Mouse (Mus musculus): ENCODE measurements around the gene Sgms2. TPM values are rescaled to one million over a fixed set of nuclear protein-coding genes. Genes with fewer than 3 reads are reported as not detected.

The Sgms2 gene
- polyA plus RNA-seq, 1 experiment from 2014 or later, result 1.9 TPM

DNA sequence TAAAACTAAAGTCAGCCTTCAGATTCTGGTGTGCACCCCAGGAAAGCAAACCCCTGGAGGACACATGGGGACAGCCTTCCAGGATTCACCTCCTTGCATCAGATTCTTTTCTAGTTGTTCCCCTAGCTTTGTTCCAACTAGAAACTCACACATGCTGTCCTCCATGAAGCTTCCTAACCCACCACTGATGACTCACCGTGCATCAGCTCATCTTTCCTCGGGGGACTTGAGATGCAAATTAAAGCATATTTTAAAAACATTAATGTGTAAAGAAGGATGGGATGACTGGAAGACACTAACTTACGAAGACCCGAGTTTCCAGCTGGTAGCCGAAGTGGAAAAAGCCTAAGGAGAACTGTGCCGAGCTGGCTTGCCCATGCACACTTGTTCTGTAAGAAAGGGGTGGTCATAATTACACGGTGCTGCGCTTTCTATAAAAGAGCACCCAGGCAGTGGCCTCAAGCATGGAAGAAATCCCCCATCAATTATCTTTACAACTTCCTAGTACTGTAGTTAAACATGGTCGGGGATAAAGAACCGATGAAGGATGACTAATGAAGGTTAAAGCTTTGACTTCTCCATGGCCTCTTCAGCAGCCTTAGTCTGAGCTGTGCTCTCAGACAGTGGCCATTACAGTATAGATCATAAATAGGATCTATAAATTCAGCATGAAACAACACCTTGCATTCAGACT is 10.6 kb upstream of the Sgms2 start:
- WGBS, result 50% methylated on average over 10 of the region's 10 CpGs
- no peak for ATAC-seq (ENCODE audit: low FRiP score)
- Histone ChIP-seq H3K4me1 (0 out of 2 replicates have a peak, but pooled peaks cover 3% of the 10 kb centered on the region), H3K27ac (no peak overlapping the region), H3K36me3 (no peaks in the 10 kb centered on the region), H3K9me3 (replicated peaks) (no peaks in the 10 kb centered on the region), H3K27me3 (peaks cover 40% of the 10 kb centered on the region), H3K9ac (no peak overlapping the region), H3K4me2 (replicated peaks) (no peak overlapping the region), H3K4me3 (no peak overlapping the region)

DNA sequence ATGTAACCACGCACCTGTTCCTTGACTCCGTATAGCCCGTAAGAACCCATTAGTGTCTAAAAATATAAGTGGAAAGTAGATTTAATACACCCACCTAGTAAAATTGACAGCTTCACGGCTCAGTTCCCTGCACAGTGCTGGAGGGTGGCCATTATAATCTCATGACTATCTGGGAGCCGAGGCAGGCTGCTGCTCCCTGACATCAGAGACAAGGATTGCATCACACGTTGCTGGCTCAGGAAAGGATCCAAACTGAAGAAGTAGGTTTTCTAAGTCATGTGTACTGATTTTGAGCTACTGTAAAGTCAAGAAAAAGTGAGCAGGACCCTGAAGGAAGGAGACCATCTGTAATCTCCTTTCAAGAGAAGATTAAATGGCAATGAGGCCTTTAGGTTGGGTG is 8.4 kb upstream of the Sgms2 start:
- H3K27me3 ChIP-seq, result peaks cover 40% of the 10 kb centered on the region
- no peak overlapping the region for H3K4me2 ChIP-seq (replicated peaks)
- no peaks in the 10 kb centered on the region for H3K36me3 ChIP-seq
- H3K9me3 ChIP-seq (replicated peaks), result no peaks in the 10 kb centered on the region
- 82% methylated on average over 6 of the region's 6 CpGs for WGBS
- H3K4me3 ChIP-seq, result no peak overlapping the region
- ATAC-seq (ENCODE audit: low FRiP score), result no peak
- H3K4me1 ChIP-seq, result peaks cover 3% of the 10 kb centered on the region; the same call in 1 of the 2 replicates
- H3K9ac ChIP-seq, result no peak overlapping the region
- H3K27ac ChIP-seq, result no peak overlapping the region

DNA sequence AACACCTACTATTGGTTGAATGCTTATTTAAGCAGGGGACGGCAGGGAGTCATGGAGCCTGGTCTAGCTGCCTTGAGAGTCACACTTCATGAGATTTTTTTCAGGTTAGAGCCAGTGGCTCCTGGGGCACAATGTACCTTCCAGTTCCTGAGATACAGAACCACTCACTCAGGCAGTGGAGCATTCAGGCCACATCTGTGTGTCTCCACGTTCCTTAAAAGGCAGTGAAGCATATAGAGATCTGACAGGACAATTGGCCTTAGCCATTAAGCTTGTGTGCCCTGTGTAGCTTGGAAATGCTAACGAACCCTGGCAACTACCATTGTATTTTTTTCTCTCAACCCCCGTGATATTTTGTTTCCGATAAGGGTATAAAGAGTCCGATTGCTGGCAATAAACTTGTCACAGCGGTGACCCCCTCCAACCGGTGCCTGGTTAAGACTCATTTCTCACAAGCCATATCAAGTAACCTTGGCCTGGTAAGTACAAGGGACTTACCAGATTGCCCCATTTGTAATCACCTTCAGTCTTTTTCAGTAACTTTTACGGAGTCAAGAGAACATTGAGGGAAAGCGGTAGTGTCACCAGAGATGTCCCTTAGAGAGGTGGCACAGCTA is 5.4 kb upstream of the Sgms2 start:
- Histone ChIP-seq H3K36me3 (no peaks in the 10 kb centered on the region), H3K4me3 (no peak overlapping the region), H3K4me1 (no peaks in the 10 kb centered on the region; the same call in 1 of the 2 replicates), H3K4me2 (replicated peaks) (no peak overlapping the region), H3K9ac (no peak overlapping the region), H3K27me3 (peaks cover 52% of the 10 kb centered on the region), H3K27ac (no peak overlapping the region), H3K9me3 (replicated peaks) (no peaks in the 10 kb centered on the region)
- no peak for ATAC-seq (ENCODE audit: low FRiP score)
- 52% methylated on average over 10 of the region's 10 CpGs for WGBS

DNA sequence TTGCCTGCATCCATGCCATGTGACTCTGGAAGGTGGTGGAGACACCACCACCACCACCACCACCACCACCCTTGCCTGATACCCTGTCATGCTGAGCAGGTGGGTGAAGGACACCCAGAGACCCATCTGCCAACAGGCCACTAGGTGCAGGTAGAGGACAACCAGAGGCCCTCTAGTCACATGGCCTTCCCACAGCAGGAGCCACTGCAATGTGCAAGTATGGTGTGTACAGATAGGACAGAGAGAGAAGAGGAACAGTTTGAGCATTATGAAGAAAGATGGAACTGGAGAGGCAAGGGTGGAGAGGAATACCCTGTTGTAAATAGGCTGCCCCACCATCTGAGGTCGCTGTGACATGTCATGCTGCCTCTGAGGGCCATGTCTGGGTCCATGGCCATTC is 3.9 kb upstream of the Sgms2 start:
- no peak overlapping the region for H3K9ac ChIP-seq
- peaks cover 54% of the 10 kb centered on the region for H3K27me3 ChIP-seq
- ATAC-seq (ENCODE audit: low FRiP score), result no peak
- WGBS, result 74% methylated on average over 1 of the region's 1 CpGs
- H3K4me2 ChIP-seq (replicated peaks), result no peak overlapping the region
- peaks cover 5% of the 10 kb centered on the region for H3K4me1 ChIP-seq
- H3K36me3 ChIP-seq, result no peaks in the 10 kb centered on the region
- H3K9me3 ChIP-seq (replicated peaks), result no peaks in the 10 kb centered on the region
- no peak overlapping the region for H3K4me3 ChIP-seq
- H3K27ac ChIP-seq, result no peak overlapping the region

DNA sequence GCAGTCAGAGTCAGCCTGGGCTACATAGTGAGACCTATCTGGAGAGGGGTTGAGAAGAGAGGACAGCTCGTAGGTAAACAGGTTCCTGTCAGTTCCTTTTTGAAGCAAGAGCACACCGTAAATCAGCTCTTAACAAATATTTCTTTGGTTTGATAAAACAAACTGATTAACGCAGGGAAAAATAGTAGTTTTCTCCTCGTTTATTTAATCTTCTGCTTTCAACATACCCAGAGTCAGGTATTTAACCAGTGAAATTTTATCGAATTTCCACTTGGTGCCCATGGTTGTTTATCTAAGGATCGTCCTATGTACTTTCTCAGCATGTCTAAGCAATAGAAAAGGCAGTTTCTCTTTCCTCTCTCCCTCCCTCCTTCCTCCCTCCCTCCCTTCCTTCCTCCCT is 2.0 kb upstream of the Sgms2 start:
- Histone ChIP-seq H3K27ac (no peak overlapping the region), H3K9ac (no peak overlapping the region), H3K4me3 (no peak overlapping the region), H3K4me1 (peaks cover 5% of the 10 kb centered on the region), H3K36me3 (no peaks in the 10 kb centered on the region), H3K27me3 (peaks cover 64% of the 10 kb centered on the region), H3K4me2 (replicated peaks) (no peak overlapping the region), H3K9me3 (replicated peaks) (no peaks in the 10 kb centered on the region)
- WGBS, result 65% methylated on average over 6 of the region's 6 CpGs
- ATAC-seq (ENCODE audit: low FRiP score), result no peak

DNA sequence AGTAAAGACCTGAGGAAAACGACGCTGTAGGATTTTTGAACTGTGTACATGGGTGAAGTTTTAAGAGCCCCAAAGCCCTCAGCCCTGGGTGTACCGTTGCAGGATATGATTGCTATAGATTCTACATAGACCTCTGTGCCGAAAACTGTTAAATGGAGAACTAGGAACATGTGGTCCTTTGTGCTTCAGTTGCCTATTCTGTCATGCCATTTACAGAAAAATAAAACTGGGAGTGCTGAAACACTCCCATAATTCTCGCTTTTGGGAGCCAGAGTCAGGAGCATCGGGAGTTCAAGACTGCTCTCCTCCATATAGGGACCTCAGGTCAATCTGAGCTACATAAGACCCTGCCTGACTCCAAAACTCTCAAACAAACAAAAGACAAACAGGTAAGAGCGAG is 769 bp upstream of the Sgms2 start:
- no peak for ATAC-seq (ENCODE audit: low FRiP score)
- no peak overlapping the region for H3K27ac ChIP-seq
- H3K27me3 ChIP-seq, result peaks cover 73% of the 10 kb centered on the region
- no peaks in the 10 kb centered on the region for H3K36me3 ChIP-seq
- H3K4me2 ChIP-seq (replicated peaks), result no peak overlapping the region
- no peak overlapping the region for H3K9ac ChIP-seq
- H3K4me1 ChIP-seq, result peaks cover 5% of the 10 kb centered on the region
- H3K9me3 ChIP-seq (replicated peaks), result no peaks in the 10 kb centered on the region
- 88% methylated on average over 7 of the region's 7 CpGs for WGBS
- no peak overlapping the region for H3K4me3 ChIP-seq

DNA sequence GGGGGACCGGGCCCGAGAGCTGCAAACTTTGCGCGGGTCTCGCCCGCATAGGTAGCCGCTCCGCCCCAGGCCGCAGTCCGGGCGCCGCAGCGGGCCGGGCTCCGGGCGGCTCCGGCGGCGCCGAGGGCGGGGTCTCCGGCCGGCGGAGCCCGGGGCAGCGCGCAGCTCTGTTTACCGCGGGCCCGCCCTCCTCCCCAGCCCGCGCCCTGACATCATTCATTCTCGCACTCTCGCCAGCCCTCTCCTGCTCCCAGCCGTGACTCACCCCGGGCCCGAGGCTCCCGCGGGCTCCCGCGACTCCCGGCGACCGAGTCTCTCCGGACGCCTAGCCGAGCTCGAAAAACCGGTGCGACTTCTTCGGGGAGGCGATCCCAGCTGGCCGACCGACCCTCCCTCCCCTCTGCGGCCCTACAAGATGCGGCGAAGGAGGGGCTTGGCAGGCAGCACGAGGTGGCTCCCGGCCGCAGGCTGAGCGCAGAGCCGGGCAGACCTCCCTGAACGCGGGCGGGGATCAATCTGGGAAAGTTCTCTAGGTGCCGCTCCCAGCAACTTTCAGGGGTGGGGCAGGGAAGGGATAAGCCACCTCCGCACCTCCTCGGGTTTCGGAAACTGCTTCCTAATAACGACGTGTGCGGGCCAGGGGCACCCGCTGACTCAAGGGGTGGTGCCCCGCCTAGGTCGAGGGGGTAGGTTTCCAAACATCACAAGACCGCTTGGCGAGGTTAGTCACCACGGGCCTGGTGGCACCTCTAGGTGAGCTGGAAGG is 885 bp downstream of the Sgms2 start:
- Histone ChIP-seq H3K4me3 (peak overlapping the region; percentile 75), H3K9ac (peak overlapping the region; percentile 76), H3K9me3 (replicated peaks) (no peaks in the 10 kb centered on the region), H3K4me2 (replicated peaks) (peak overlapping the region; percentile 99), H3K4me1 (peaks cover 5% of the 10 kb centered on the region), H3K27me3 (peaks cover 70% of the 10 kb centered on the region), H3K36me3 (no peaks in the 10 kb centered on the region), H3K27ac (no peak overlapping the region)
- under 1% methylated on average over 74 of the region's 78 CpGs for WGBS
- ATAC-seq (ENCODE audit: low FRiP score), result peak; percentile 93

DNA sequence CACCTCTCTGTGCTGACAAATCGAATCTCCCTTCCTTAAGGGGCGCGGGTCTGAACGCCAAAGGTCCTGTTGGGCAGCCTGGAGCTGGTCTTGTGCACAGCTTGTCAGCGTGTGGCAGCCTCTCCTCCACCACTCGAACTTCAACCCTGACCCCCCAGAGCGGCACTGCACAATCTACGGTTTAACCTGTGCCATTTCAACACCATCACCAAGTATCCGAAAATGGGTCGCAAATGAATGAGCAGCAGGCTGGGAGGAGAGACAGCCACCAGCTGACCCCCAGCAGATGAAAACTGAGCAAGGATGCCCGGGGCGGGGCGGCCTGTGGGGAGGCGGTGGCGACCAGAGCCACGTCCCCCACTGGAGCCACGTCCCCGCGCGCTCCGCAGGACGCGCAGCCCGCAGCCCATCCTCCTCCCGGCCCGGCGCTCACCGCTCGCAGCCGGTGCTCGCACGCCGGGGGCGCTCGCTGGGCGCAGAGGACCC is 1.5 kb downstream of the Sgms2 start:
- no peaks in the 10 kb centered on the region for H3K36me3 ChIP-seq
- H3K4me3 ChIP-seq, result peak overlapping the region; percentile 75
- H3K4me2 ChIP-seq (replicated peaks), result peak overlapping the region; percentile 99
- 1% methylated on average over 36 of the region's 36 CpGs for WGBS
- peak overlapping the region; percentile 76 for H3K9ac ChIP-seq
- peak; percentile 86 for ATAC-seq (ENCODE audit: low FRiP score)
- peaks cover 5% of the 10 kb centered on the region for H3K4me1 ChIP-seq
- no peak overlapping the region for H3K27ac ChIP-seq
- no peaks in the 10 kb centered on the region for H3K9me3 ChIP-seq (replicated peaks)
- H3K27me3 ChIP-seq, result peaks cover 65% of the 10 kb centered on the region

DNA sequence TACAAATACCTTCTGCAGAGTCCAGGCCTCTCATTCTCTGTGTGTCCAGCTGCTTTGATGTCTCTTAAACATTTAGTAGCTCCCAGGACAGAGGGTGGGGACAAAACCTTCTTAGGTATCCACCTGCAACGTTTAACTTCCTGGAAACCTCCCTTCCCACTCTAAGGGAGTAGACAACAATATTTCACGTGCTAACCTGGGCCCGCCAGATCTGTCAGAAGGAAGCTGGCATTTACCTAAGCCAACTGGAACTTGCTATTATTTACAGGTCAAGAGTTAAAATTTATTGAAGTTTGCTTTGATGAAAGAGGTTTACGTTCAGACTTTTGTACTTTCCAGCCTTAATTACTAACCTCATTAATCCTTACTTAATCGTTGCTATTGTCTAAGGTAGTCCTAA is 2.2 kb downstream of the Sgms2 start:
- WGBS, result 33% methylated on average over 5 of the region's 5 CpGs
- Histone ChIP-seq H3K27me3 (peaks cover 61% of the 10 kb centered on the region), H3K27ac (no peak overlapping the region), H3K9me3 (replicated peaks) (no peaks in the 10 kb centered on the region), H3K36me3 (no peaks in the 10 kb centered on the region), H3K4me2 (replicated peaks) (peak overlapping the region; percentile 99; the same call in 1 of the 2 replicates), H3K4me1 (peaks cover 5% of the 10 kb centered on the region), H3K9ac (no peak overlapping the region), H3K4me3 (no peak overlapping the region)
- no peak for ATAC-seq (ENCODE audit: low FRiP score)

DNA sequence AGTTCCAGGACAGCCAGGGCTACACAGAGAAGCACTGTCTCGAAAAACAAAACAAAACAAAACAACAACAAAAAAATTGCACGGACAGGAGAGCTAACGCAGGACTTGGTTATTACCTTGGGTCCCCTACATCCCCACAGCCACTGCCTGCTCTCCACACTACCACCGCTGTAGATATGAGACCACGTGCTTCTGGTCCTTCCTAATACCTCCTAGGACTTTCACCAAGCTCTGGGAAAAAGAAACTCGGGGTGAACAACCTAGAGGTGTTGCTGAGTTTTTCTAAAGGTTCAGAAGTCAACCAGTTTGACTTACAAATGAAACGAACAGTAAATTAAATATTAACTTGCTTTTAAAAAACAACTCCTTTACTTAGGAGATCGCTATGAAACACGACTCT is 2.8 kb downstream of the Sgms2 start:
- 69% methylated on average over 9 of the region's 9 CpGs for WGBS
- Histone ChIP-seq H3K9ac (no peak overlapping the region), H3K27me3 (peaks cover 58% of the 10 kb centered on the region), H3K4me3 (no peak overlapping the region), H3K36me3 (no peaks in the 10 kb centered on the region), H3K27ac (no peak overlapping the region), H3K4me1 (peaks cover 5% of the 10 kb centered on the region), H3K4me2 (replicated peaks) (no peak overlapping the region), H3K9me3 (replicated peaks) (no peaks in the 10 kb centered on the region)
- no peak for ATAC-seq (ENCODE audit: low FRiP score)

DNA sequence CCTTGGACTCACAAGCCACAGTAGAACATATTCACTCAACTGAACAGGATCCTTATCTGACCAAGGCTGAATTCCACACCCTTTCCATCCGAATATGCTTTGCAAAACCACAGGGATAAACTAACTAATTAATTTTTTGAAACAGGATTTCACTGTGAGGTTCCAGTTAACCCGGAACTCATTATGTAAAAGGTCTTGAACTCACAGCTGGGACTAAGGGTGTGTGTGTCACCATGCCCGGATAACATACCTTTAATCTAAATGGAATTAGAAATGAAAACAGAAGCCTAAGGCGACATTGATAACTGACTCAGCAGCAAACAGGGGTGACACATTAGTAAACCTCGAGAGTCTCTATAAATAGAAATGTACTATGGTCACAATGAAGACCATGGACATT is 5.8 kb downstream of the Sgms2 start:
- no peaks in the 10 kb centered on the region for H3K36me3 ChIP-seq
- no peaks in the 10 kb centered on the region for H3K9me3 ChIP-seq (replicated peaks)
- H3K27me3 ChIP-seq, result peaks cover 31% of the 10 kb centered on the region
- H3K4me3 ChIP-seq, result no peak overlapping the region
- no peak overlapping the region for H3K4me2 ChIP-seq (replicated peaks)
- H3K27ac ChIP-seq, result no peak overlapping the region
- no peak overlapping the region for H3K9ac ChIP-seq
- whole genome bisulfite sequencing, result 66% methylated on average over 5 of the region's 5 CpGs
- H3K4me1 ChIP-seq, result peaks cover 5% of the 10 kb centered on the region
- no peak for ATAC-seq (ENCODE audit: low FRiP score)

DNA sequence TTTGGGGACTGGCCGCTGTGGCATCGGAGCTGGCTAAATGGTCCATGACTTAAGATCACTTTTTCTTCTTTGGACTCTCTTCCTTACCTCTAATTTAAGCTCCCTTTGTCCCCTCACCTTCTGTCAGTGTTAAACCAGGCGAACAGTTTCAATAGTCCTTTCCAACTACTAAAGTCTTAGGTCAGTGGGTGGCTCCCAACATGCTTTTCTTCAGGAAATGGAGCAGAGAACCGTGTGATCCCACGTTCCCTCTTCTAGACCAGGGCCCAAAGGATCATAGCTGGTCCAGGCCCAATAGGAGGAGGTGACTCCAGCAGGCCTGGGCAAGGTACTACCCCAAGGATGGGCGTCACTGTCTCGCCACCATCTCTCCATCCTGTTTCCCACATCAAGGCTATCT is 7.6 kb downstream of the Sgms2 start:
- no peak overlapping the region for H3K4me2 ChIP-seq (replicated peaks)
- WGBS, result 80% methylated on average over 7 of the region's 7 CpGs
- no peaks in the 10 kb centered on the region for H3K36me3 ChIP-seq
- no peaks in the 10 kb centered on the region for H3K9me3 ChIP-seq (replicated peaks)
- no peak overlapping the region for H3K27ac ChIP-seq
- H3K4me3 ChIP-seq, result no peak overlapping the region
- H3K27me3 ChIP-seq, result peaks cover 16% of the 10 kb centered on the region
- H3K9ac ChIP-seq, result no peak overlapping the region
- no peak for ATAC-seq (ENCODE audit: low FRiP score)
- H3K4me1 ChIP-seq, result 0 out of 2 replicates have a peak, but pooled peaks cover 4% of the 10 kb centered on the region

Data from hindbrain, embryonic 12.5 days (tissue).